Mouse (Mus musculus) layer of hippocampus, adult 2 months (tissue): ENCODE measurements at regions not wholly inside any gene's neighbourhood (a gene's known extent, or its start where the extent isn't known, plus 50 kb on each side); places are given as distances from the start of the nearest gene placed in this dataset.
A peak's percentile ranks its signal among the peaks of the same experiment; 100 is the strongest.

ENCODE experiments used
- DNase-seq, 2 experiments: peaks; one replicate each; pipeline ENCODE4 v3.0.0; 2022; ENCODE audit warnings: low spot score in 2 of 2
- H3K27ac ChIP-seq: fragments of 200-600 bp; 2 replicates; pipeline ENCODE4 v1.8.1; 2022
- H3K4me3 ChIP-seq: fragments of 200-600 bp; 2 replicates; pipeline ENCODE4 v1.8.1; 2022; ENCODE audit warnings: mild to moderate bottlenecking
- CTCF ChIP-seq: fragments of 200-600 bp; conservative IDR thresholded peaks from 2 replicates; pipeline ENCODE4 v1.8.1; 2022; ENCODE audit warnings: antibody characterized with exemption, mild to moderate bottlenecking, moderate library complexity

DNA sequence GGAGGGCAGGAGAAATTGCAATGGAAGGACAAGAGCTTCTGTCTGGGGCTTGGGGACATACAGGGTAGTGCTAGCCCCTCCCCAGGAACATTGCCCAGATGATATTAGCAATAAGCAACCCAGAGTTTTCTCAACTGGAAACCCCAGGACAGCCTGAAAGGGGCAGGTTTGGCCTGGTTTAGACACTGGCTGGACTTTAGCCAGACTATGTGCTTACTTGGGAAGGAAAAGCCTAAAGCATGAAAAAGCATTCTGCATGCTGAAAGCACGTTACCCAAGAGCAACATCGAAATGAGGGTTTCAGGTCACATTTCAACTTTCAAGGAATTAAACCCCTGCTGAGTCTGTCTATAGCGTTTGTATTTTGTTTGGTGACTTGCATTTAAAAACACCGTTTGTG, 128.1 kb upstream of the Gm26657 start:
- DNase-seq = no peak
- H3K27ac ChIP-seq = no peak overlapping the region
- no peak for TF ChIP-seq CTCF

DNA sequence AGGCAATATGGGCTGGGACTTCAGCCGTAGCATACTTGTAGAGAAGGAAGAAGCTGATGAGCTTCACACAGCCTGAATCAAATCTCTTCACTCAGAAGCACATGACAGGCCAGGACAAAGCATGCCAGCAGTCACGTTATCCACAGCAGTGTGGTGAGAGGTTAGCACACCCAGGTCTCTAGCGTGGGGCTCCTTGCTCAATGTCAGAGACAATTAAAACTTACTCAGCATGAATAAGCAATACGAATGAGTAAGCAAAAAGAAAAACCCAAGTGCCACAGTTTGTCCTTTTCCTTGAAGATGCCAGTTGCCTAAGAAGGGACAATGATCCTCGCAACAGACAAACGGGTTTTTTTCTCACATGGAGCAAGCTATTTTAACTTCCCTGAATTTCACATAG, 129.6 kb upstream of the Gm26657 start:
- H3K4me3 ChIP-seq = no peak overlapping the region
- H3K27ac ChIP-seq = no peak overlapping the region
- no peak for TF ChIP-seq CTCF
- no peak for DNase-seq

More for the DNA sequence above, 128.1 kb upstream of the Gm26657 start:
- no peak overlapping the region for H3K4me3 ChIP-seq

DNA sequence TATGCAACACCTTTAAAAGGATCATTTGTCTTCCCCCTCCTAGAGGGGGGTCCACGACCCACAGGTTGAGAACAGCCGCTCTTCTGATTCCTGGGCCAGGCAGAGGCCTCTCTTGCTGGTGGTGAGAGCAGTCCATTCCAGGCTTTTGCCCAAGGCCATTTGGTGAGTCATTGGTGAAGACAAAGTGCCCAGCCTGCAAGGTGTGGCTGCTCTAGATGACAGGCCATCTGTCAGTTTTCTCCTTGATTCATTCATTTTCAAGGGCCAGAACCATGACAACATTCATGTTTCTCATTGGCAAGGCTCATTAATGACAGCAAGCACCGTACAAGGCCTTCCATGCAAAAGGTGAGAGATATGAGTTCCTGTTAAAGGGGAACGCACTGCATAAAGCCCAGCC, 131.2 kb upstream of the Gm26657 start:
- no peak for TF ChIP-seq CTCF
- Histone ChIP-seq H3K4me3 (no peak overlapping the region), H3K27ac (no peak overlapping the region)
- DNase-seq = no peak

DNA sequence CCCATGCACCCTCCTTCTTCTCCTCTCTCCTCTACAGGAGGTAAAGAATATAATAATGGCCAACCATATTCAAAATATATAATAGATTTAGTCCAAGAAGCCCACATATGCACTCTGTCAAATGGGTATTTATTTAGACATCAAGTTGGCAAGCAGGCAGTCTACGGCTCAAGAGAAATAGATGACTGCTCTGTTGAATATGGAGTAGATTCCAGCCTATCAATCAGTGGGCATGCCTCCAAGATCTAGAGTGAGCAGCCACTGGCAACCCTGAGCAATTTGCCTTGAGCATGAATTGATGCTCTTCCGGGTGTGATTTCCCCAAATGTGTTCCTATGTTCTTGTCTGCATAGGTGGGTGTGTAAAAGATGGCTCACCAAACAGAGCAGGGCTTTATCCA, 141.5 kb upstream of the Gm26657 start:
- Histone ChIP-seq H3K4me3 (no peak overlapping the region), H3K27ac (no peak overlapping the region)
- no peak for DNase-seq
- no peak for TF ChIP-seq CTCF

DNA sequence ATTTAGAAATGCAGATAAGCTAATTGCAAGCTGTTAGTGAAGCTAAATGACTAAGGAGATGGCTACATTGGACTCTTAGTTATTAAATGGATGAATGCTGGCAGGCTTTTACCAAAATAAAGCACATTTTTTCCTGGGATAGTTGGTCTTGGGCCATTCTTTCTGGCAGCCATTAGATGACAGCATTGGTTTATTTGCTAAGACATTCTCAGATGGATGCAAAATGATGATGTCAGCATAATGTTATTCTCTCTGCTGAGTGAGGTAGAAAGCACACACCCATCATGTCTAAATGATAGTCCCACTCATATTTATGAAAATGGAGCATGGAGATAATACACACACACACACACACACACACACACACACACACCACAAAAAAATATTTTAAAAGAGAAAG, 141.9 kb upstream of the Gm26657 start:
- TF ChIP-seq CTCF = peak; percentile 36
- H3K27ac ChIP-seq = no peak overlapping the region
- DNase-seq = no peak
- H3K4me3 ChIP-seq = no peak overlapping the region

DNA sequence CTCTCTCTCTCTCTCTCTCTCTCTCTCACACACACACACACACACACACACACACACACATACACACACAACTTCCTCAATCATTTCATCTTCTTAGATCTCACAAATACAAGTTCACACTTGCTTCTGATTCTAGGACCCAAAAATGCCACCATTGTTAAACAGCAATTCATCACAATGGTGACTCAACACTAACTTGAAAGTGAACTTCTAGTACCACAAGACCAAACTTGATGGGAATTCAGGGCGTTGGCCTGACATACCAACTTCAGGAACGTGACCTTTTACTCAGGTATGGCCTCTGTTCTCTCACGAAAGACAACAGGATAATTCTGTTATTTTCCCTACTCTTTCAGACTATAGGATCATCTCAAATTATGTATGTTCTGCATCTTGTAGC, 157.5 kb upstream of the Gm26657 start:
- no peak overlapping the region for H3K27ac ChIP-seq
- DNase-seq = no peak
- TF ChIP-seq CTCF = no peak
- H3K4me3 ChIP-seq = no peak overlapping the region

DNA sequence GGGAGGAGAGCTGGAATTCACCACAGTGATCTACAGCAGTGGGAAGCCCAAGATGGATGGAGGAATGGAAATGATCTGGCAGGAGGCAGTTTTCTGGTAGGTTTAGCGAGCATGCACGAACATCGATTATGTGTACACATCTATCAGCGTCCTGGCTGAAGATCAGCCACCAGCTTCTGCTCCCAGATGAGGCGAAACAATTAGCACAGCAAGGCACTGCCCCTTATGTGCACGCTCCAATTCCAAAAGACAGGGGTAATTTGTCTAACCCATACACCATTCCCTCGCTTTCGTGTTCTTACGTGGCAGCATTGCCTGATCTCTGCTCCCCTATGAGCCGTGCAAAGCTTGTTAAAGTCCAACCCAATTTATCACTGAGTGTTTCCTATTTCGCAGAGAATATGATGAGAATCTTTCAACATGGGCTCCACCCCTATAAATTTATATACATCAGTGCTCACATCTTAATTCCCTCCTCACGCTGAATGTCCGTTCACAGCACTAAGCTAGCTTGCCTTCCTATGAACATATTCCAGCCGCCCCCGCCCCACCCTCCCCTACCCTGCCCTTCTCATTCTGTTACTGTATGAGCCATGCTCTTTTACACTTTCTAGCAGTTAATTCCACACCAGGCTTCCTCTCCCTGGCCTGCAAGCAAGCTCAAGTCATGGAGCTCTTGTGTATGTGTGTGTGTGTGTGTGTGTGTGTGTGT, 162.9 kb upstream of the Gm26657 start:
- Histone ChIP-seq H3K27ac (no peak overlapping the region), H3K4me3 (no peak overlapping the region)
- no peak for TF ChIP-seq CTCF
- no peak for DNase-seq

DNA sequence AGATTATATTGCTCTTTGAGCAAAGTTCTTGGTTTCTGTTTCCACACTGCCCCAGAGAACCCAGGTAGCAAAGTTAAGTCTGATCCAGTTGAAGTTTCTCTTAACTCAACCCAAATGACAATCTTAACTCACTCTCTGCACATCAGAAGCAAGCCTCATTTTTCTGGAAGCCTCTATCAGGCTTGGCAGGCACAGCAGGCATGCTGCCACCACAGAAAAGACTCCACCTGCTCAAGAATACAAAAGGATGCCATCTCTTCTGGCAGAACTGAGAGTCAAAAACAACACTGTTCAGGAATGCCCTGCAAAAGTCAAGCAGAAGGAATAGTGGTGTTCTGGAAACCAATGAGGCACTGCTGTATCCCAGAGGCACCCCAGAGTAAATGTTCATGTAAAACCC, 187.7 kb upstream of the Gm26657 start:
- Histone ChIP-seq H3K27ac (no peak overlapping the region), H3K4me3 (no peak overlapping the region)
- no peak for DNase-seq
- no peak for TF ChIP-seq CTCF

DNA sequence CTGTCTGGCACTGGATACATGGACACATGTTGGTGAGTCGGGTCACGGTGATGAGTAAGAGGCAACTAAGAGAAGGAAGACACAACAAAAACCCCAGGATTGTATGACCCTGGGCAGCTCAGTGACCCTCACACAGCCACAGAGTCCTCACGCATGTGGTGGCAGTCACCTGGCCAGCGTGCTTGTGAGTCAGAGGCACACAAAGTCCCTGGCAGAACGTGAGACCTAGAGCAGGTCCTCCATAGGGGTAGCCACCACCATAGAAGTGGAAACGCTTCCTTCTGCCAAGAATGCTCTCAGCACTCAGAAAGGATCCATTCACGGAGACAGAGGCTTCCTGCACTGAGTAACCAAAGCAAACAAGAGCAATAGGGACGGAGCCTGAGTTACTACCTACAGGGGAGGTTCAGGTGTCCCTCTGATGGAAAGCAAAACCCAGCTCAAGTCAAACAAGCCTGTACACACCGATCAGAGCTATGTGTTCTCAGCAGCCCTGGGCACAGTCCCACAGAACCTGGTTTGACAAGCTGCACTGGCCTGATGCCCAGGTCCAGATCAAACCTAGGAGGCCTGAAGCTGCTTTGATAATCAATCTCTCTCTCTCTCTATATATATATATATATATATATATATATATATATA, 206.4 kb upstream of the Gm26657 start:
- no peak overlapping the region for H3K4me3 ChIP-seq
- DNase-seq = no peak
- no peak overlapping the region for H3K27ac ChIP-seq
- no peak for TF ChIP-seq CTCF

DNA sequence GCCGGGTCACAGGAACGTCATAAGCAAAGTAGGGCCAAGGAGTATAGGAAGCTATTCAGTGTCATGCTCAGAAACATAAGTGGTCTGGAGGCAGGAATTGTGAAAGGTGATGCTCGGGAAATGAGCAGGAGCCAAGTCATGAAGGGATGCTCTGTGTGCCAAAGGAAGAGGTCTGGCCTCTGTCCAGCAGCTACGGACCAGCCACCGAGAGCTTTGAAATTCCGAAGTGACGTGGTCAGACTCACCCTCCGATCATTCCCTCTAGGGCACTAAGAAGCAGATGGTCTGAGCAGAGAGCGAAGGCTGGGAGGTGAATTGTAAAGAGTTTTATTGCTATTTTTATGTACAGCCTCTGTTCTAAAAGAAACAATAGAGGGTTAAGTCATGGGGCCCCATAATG, 206.9 kb upstream of the Gm26657 start:
- no peak for TF ChIP-seq CTCF
- no peak overlapping the region for H3K4me3 ChIP-seq

DNA sequence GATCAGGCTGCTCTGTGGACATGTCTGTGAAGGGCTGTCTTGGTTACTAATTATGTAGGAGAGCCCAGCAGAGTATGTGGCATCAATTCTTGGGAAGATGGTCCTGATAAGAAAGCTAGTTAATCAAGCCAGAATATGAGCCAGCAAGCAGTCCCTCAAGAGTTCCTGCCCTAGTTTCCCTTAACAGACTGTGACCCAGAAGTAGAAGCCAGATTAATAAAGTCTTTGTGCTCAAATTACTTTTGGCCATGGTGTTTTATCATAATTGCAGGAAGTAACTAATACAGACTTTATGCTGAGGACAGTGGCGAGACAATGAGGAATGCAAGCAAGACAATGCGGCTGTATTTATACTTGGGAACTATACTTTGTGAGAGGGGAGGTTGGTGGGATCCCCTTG, 211.3 kb upstream of the Gm26657 start:
- H3K27ac ChIP-seq = no peak overlapping the region
- no peak for TF ChIP-seq CTCF
- no peak for DNase-seq
- no peak overlapping the region for H3K4me3 ChIP-seq

More for the DNA sequence above, 206.9 kb upstream of the Gm26657 start:
- H3K27ac ChIP-seq = no peak overlapping the region
- no peak for DNase-seq

DNA sequence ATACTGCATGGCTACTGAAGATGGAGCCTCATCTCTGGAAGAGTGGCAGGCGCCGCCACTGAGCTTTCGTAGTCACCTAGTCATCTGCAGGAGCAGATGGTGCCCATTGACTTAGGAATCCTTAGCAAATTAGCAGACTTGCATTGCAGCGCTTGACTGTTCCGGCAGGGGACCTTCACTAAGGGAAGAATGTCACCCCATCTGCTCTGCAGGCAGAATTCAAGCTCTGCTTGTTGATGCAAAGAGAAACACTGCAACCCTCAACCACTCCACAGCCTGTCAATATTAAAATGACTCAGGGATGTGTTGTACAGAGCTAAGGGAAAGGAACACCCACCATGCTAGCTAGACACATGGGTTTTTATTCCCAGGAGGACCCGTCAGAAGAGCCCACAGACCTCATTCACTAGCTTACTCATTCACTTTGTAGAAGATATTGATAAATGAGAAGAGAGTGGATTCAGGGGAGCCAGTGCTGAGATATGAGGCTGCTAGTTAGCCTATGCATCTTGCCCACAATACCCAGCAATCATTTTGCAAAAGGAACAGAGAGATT, 215.4 kb upstream of the Gm26657 start:
- DNase-seq = peak; percentile 41 to 67
- Histone ChIP-seq H3K27ac (no peak overlapping the region), H3K4me3 (no peak overlapping the region)
- peak; percentile 47 for TF ChIP-seq CTCF

DNA sequence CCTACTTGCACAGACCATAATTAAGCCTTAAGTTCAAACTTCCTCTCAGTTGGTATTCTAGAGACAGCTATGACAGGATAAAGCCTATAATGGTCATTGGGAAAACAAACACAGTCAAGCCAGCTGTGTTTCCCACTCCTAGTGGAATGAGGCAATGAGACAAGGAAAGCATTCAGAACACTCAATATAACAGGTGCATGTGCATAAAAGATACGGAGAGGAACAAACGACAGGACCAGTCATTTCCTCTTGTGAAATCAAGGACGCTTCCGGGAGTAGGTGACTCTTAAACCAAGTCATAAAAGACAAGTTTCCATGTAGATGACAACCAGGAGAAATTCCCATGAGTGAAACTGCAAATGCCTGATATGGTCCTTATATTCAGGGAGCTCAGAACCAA, 232.1 kb upstream of the Gm26657 start:
- no peak for TF ChIP-seq CTCF
- no peak overlapping the region for H3K4me3 ChIP-seq
- DNase-seq = no peak
- H3K27ac ChIP-seq = no peak overlapping the region

DNA sequence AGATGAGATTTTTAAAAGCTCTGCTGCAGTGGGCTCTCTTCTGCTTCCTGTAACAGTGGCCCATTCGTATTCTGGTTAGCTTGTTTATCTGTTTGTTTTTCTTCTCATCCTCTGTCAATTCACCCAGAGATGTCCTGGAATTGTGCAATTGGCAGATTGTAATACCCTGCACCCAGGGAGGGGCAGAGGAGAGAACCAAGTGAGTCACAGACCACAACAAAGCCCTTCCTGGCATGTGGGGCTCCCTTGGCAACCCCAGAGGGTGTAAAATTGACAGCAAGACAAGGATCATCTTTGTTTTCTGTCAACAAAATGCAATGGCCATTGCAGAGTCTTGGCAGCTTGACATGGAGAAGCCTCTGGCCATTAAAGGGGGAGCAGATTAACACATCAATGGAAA, 233.1 kb upstream of the Gm26657 start:
- Histone ChIP-seq H3K4me3 (no peak overlapping the region), H3K27ac (no peak overlapping the region)
- no peak for DNase-seq
- TF ChIP-seq CTCF = no peak
